Mouse (Mus musculus) fibroblast of lung, adult 2 months (primary cell): Measurements from ENCODE around the gene Kcnma1.

Experiments
- DNase-seq: peaks from one replicate; pipeline ENCODE4 v3.0.0-alpha.2; 2011; ENCODE audit warnings: low read depth

The Kcnma1 gene

GRCm38 (mm10) chr14:23848529-23849141 is 165.7 kb downstream of the Kcnma1 start:
- no peak for DNase-seq

DNA sequence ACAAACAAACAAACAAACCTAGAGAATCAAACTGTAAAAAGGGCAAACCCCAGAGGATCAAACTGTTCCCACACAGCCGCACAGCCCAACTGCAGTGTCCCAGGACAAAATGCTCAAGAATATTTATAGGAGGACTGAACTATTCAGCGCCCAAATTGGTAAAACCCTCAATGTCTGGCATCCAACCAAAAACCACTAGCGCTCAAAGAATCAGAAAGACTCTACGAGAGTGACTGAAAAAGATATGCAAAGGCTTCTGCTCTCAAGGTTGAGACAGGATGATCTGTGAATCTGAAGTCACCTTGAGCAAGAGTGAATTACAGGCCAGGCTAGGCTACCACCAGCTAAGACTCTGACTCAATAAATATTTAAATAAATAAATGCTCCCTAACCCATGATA is 167.6 kb downstream of the Kcnma1 start:
- DNase-seq, result no peak

DNA sequence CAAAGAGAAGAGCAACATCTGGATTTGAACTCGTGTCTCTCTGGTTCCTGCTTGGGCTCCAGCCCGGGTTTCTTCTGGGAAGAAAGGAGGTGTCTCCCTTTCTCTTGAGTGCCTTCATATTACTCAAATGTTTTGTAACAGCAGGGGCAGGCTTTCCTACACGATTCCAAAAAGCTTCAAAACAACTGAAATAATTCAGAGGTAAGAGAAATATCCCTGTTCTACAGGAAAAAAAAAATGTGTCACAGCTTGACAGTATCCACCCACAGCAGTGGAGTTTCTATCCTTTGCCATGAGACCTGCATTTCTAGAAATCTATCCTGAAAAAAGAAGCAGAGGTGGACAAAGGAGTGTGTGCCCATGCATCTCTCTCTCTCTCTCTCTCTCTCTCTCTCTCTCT is 172.3 kb downstream of the Kcnma1 start:
- DNase-seq, result no peak

DNA sequence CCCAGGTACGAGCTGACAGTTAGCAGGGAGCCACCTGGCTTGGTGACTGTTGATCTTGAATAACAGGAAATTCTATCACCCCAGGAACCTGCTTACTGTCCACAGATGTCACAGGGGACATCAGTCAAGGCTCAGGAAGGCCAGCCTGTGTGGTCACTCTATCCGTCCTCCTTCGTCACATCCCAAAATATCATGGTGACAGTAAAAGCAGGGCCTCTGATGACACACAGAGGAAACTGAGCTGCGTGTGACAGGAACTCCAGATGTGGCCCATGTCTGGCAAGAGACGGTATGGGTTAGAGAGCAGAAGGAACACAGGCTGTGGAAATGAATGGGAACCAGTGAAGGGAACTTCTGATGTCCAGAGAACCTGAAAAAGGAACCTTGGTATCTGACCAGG is 174.7 kb downstream of the Kcnma1 start:
- no peak for DNase-seq

DNA sequence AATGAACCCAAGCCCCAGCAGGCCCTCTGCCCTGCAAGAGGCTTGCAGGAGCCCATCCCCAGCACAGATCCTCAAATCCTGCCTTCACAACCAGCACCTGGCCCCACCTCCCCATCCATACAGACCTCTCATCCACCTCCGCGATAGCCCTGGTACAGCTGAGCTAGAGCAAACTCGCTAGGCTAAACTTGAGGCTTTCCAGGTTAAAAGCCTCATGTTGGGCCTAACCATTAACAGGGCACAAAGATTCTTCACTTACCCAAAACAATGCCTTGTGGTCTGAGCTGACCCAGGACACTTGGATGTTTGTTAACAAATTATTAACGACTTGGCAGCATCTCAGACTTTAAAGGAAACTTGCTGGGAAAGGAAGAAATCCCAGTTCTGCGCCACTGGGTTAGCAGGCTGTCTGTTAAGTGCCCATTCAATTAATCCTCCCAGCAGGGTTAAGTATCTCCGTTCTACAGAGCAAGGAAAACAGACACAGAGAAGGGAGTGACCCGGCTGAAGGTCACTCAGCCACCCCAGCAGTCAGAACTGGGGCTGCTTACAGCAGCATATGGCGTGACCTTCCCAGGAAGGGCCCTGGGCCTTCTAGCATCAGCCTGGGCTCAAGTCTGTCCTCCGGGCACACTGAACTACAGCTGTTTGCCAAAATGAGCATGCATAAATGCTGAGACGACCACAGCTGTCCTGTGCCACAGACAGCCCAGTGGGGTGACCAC is 178.7 kb downstream of the Kcnma1 start:
- no peak for DNase-seq

GRCm38 (mm10) chr14:23831284-23831683 is 183.0 kb downstream of the Kcnma1 start:
- DNase-seq, result no peak

- DNase-seq, result no peak
Observed at GRCm38 (mm10) chr14:23830316-23830715, 184.0 kb downstream of the Kcnma1 start.

GRCm38 (mm10) chr14:23828711-23829320 is 185.5 kb downstream of the Kcnma1 start:
- no peak for DNase-seq

DNA sequence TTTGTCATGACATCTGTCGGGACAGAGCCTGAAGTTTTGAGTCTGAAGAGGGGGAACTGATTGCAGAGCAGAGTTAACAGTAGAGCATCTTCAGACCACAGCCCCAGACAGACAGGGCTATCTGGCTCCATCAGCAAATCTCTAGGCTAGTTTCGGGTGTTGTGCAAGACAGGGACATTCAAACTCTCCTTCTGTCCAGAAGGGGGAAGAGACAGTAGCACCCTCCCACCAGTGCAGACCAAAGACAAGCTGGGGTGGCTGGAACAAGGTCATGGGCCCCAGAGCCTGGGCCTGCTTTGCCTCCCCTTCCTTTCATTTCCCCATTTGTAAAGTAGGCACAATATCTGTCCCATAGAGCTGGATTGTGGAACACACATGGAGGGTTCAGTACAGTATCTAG is 189.4 kb downstream of the Kcnma1 start:
- no peak for DNase-seq

GRCm38 (mm10) chr14:23824267-23824666 is 190.0 kb downstream of the Kcnma1 start:
- DNase-seq, result no peak

DNA sequence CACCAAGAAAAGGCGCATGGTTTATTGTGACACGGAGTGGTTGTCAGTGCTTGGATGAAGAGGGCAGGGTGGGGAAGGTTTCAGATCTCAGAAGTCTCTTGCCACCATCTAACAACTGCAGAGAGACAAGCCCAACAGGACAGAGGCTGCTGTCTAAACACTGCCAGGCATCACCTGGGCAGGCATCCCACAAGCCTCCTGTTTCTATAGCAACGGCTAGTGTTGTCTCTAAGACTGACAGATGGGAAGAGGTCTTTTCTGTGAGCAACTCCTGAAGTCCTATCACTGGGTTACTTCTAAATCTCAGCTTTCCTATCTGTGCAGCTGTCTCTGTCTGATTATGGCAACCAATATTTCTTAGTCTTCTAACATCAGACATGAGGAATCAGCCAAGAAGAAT is 196.7 kb downstream of the Kcnma1 start:
- DNase-seq, result no peak

GRCm38 (mm10) chr14:23810081-23810480 is 204.2 kb downstream of the Kcnma1 start:
- no peak for DNase-seq

DNA sequence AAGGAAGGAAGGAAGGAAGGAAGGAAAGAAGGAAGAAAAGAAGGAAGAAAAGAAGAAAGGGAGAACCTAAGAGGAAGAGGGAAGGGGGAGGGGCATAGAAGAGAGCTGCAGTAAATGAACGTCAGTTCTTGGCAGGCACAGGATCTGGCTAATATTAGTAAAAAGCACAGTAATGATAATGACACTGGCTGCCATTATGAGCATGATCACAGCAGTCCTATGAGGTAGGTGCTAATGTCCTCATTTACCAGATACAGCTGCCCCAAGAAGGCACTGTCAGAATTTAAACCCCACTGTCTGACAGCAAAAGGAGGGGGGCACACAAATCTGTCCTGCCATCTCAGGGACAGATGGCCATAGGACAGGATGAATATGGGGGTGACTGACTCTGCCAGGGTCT is 205.2 kb downstream of the Kcnma1 start:
- DNase-seq, result no peak

GRCm38 (mm10) chr14:23806378-23806777 is 207.9 kb downstream of the Kcnma1 start:
- no peak for DNase-seq

DNA sequence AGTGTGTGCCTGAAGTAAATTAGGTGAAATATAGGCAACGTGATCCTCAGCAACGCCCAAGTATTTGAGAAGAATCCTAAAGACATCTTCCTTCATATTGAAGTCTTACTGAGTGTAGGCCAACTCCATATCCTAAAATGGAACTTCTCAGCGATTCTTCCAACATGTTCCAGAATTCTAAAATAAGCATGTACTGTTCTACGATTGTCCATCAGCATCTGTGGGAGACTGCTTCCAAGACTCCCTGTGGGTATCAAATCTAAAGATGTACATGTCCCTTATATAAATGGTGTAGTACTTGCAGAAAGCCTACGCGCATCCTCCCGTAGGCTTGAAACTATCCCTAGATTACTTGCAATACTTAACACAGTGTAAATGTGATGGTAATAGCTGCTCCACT is 217.4 kb downstream of the Kcnma1 start:
- no peak for DNase-seq

GRCm38 (mm10) chr14:23792674-23793073 is 221.6 kb downstream of the Kcnma1 start:
- DNase-seq, result peak; percentile 40

- DNase-seq, result no peak
Observed at GRCm38 (mm10) chr14:23792076-23792475, 222.2 kb downstream of the Kcnma1 start.

DNA sequence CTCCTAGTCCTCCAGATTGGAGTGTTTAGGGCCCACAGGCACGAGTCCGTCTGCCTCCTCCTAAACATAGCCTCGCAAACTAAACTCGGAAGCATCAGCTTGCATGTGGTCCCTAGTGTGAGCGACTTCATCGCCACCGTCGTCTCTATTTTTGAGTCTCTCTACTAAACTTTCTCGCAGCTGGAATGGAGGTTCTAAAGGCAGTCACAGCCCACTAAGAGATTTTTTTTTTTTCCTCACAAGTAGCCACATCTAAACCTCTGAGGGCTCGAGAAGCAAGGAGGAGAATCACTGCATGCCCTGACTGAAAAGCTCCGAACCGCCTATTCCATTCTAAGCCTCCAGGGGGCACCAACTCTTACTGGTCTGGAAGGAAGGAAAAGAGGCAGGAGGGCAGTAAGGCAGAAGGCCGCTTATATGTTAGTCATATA is 223.0 kb downstream of the Kcnma1 start:
- DNase-seq, result no peak

- DNase-seq, result no peak
Observed at GRCm38 (mm10) chr14:23786687-23787073, 227.6 kb downstream of the Kcnma1 start.

DNA sequence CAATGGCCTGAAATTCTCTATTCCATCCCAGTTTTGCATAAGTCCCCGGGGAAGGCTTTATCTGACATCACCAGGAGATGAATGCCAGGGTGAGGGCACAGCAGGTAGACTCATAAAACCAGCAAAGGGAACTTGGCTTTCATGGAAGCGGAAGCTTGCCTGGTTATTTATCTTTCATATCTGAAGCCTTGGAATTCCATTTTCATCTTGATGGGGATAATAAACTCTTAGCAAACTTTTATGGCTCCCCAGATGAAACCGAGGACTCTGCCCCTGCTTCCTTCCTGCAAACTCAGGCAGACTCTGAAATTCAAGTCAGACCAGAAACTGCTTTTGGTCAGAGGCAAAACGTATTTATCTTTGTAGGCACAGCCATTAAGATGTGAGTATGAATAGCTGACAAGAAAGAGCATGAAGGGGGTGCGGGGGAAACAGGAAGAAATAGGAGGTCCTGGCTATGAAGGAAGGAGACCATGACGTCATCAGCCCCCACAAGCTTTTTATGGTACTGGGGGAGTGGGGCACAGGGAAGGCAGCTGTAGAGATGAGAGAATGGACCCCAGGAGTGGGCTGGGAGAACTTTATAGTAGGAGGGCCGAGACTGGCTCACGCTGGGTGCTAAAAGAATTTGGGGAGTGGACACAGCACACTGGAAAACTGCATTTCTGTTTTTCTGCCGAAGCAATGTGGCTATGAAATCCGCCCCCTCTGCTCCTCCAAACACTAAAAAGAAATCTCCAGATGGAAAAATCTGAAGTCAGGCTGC is 228.2 kb downstream of the Kcnma1 start:
- DNase-seq, result no peak

GRCm38 (mm10) chr14:23782845-23783609 is 231.3 kb downstream of the Kcnma1 start:
- DNase-seq, result no peak

DNA sequence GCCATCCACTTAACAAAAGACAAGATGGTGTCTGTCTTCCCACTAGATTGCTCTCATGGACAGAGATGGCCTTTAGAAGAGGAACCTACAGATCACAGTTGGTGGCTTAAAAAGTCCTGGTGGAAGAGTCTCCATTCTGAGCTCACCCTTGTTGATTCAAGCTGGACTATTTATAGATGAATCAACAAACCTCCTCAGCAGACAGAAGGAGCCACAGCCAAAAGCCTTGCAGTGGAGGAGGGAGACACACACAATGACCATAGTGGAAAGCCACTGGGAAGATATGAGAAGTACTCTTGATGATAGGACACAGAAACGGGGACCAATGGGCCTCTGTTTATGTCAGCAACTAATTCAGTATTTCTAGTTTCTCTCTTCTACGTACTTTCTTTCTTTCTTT is 239.7 kb downstream of the Kcnma1 start:
- no peak for DNase-seq
